In genomic region chr6:53496325-53496753, GRCm38 (mm10) we compare ENCODE assay signal across 9 mouse cellular contexts.
DNase-seq lines count a peak whose midpoint lies in the region; ATAC-seq and TF ChIP-seq lines count a peak whose summit lies in the region.
"Had no signal": no experiment of that assay in that cellular context is flagged by ENCODE, and none has a peak within 500 bp of the region (broad histone marks: within the 10 kb centered on the region; RNA-seq: fewer than 3 reads in every experiment).

No protein-coding gene starts in this region.

- H3K4me1 ChIP-seq in kidney, embryonic 15.5 days, result peaks cover 17% of the 10 kb centered on the region

- H3K9ac ChIP-seq in kidney, embryonic 15.5 days, result no peak overlapping the region

- no peak overlapping the region for H3K4me3 ChIP-seq in gastrocnemius, adult 2 months
- no peak overlapping the region for H3K4me3 ChIP-seq in kidney, embryonic 15.5 days (replicated peaks)

- TF ChIP-seq CTCF in gastrocnemius, adult 2 months (IDR thresholded peaks at IDR 0.05), result no peak

- DNase-seq in cerebellum, adult 11-12 months, result peak; percentile 20
- no peak for DNase-seq in cerebellum, adult 11 months
- DNase-seq in MN1 (ENCODE audit: low spot score), result peak; percentile 43
- DNase-seq in gastrocnemius, adult 2 months, result peak; percentile 88
- peak; percentile 61 to 76 for DNase-seq in lung, postnatal 4 days
- DNase-seq in right cerebral cortex, postnatal 14 days, result no peak

- H3K4me2 ChIP-seq in kidney, embryonic 15.5 days, result no peak overlapping the region

- no peaks in the 10 kb centered on the region for H3K36me3 ChIP-seq in kidney, embryonic 15.5 days

- H3K9me3 ChIP-seq in kidney, embryonic 15.5 days (replicated peaks), result 0 out of 2 replicates have a peak, but pooled peaks cover 4% of the 10 kb centered on the region

- 68% methylated on average over 4 of the region's 4 CpGs for WGBS in kidney, embryonic 15.5 days

- intact Hi-C loops in gastrocnemius, adult 2 months (cut with DNase I), result no loop called here

- ATAC-seq in kidney, embryonic 15.5 days (replicated peaks; ENCODE audit: low FRiP score), result peak; percentile 64; the same call in 1 of the 2 replicates
- ATAC-seq in erythroid progenitor cell, adult 5-6 weeks (replicated peaks; ENCODE audit: low FRiP score, poor library complexity, severe bottlenecking), result no peak

- H3K27ac ChIP-seq in gastrocnemius, adult 2 months, result peak overlapping the region; percentile 65
- H3K27ac ChIP-seq in kidney, embryonic 15.5 days, result peak overlapping the region; percentile 75
- H3K27ac ChIP-seq: macrophage had no signal

- no peaks in the 10 kb centered on the region for H3K27me3 ChIP-seq in kidney, embryonic 15.5 days

Comparison
In these comparisons a context has a peak if more than half of its experiments do, and no peak if none do; other contexts are left out.
1. DNase-seq: peak in cerebellum, adult 11-12 months (single experiment), MN1 (single experiment), gastrocnemius, adult 2 months (single experiment) and lung, postnatal 4 days (2 of 2); none in cerebellum, adult 11 months (single experiment) and right cerebral cortex, postnatal 14 days (single experiment).